Mouse (Mus musculus): ENCODE measurements around the gene Gpld1. TPM values are rescaled to one million over a fixed set of nuclear protein-coding genes. Genes with fewer than 3 reads are reported as not detected.

Gpld1 gene
- total RNA-seq (2021), result under 1 TPM; 0.45 to 0.86 TPM
- long read RNA-seq, experiment 1, result 0 reads
- long read RNA-seq, experiment 2, partial matches to known transcripts, result 0 of 2 reads
- long read RNA-seq, experiment 2, other reads (novel, unspliced or antisense), result 2 of 2 reads

- no peak for DNase-seq
- intact Hi-C loops (cut with DNase I; ENCODE audit: low total_unique reads), result loop anchor here (5.0 kb wide), 1 partner anchor 40 kb away; no protein-coding TSS in a partner anchor
Measured at GRCm38 (mm10) chr13:24942512-24943282, at the start of gene Gpld1. Gene Gpld1, plus strand, starts transcription at chr13:24943152.

GRCm38 (mm10) chr13:24893880-24894279 lies 49.1 kb upstream of the Gpld1 start:
- intact Hi-C loops (cut with DNase I; ENCODE audit: low total_unique reads), result no loop called here
- DNase-seq, result no peak

- DNase-seq, result no peak
- intact Hi-C loops (cut with DNase I; ENCODE audit: low total_unique reads), result no loop called here
Measured at GRCm38 (mm10) chr13:24901916-24902315, 41.0 kb upstream of the Gpld1 start.

GRCm38 (mm10) chr13:24903412-24903811 lies 39.5 kb upstream of the Gpld1 start:
- intact Hi-C loops (cut with DNase I; ENCODE audit: low total_unique reads), result no loop called here
- DNase-seq, result no peak

GRCm38 (mm10) chr13:24905422-24905821 lies 37.5 kb upstream of the Gpld1 start:
- DNase-seq, result no peak
- intact Hi-C loops (cut with DNase I; ENCODE audit: low total_unique reads), result no loop called here

- intact Hi-C loops (cut with DNase I; ENCODE audit: low total_unique reads), result no loop called here
Measured at GRCm38 (mm10) chr13:24906831-24907570, 36.0 kb upstream of the Gpld1 start.

GRCm38 (mm10) chr13:24909112-24909511 lies 33.8 kb upstream of the Gpld1 start:
- intact Hi-C loops (cut with DNase I; ENCODE audit: low total_unique reads), result no loop called here

More at GRCm38 (mm10) chr13:24906831-24907570, 36.0 kb upstream of the Gpld1 start:
- no peak for DNase-seq

GRCm38 (mm10) chr13:24913576-24913975 lies 29.4 kb upstream of the Gpld1 start:
- no peak for DNase-seq
- intact Hi-C loops (cut with DNase I; ENCODE audit: low total_unique reads), result no loop called here

More at GRCm38 (mm10) chr13:24909112-24909511, 33.8 kb upstream of the Gpld1 start:
- DNase-seq, result no peak

- intact Hi-C loops (cut with DNase I; ENCODE audit: low total_unique reads), result no loop called here
- no peak for DNase-seq
Measured at GRCm38 (mm10) chr13:24914915-24915314, 28.0 kb upstream of the Gpld1 start.

GRCm38 (mm10) chr13:24915831-24916230 lies 27.1 kb upstream of the Gpld1 start:
- DNase-seq, result no peak
- intact Hi-C loops (cut with DNase I; ENCODE audit: low total_unique reads), result no loop called here

GRCm38 (mm10) chr13:24920333-24920977 lies 22.5 kb upstream of the Gpld1 start:
- intact Hi-C loops (cut with DNase I; ENCODE audit: low total_unique reads), result no loop called here
- peak; percentile 17 for DNase-seq

GRCm38 (mm10) chr13:24921281-24921680 lies 21.7 kb upstream of the Gpld1 start:
- DNase-seq, result no peak
- intact Hi-C loops (cut with DNase I; ENCODE audit: low total_unique reads), result no loop called here

GRCm38 (mm10) chr13:24923991-24924390 lies 19.0 kb upstream of the Gpld1 start:
- intact Hi-C loops (cut with DNase I; ENCODE audit: low total_unique reads), result no loop called here
- no peak for DNase-seq

- no peak for DNase-seq
- intact Hi-C loops (cut with DNase I; ENCODE audit: low total_unique reads), result no loop called here
Measured at GRCm38 (mm10) chr13:24930591-24930990, 12.4 kb upstream of the Gpld1 start.

- intact Hi-C loops (cut with DNase I; ENCODE audit: low total_unique reads), result no loop called here
Measured at GRCm38 (mm10) chr13:24933199-24933598, 9.8 kb upstream of the Gpld1 start.

GRCm38 (mm10) chr13:24936772-24937107 lies 6.2 kb upstream of the Gpld1 start:
- intact Hi-C loops (cut with DNase I; ENCODE audit: low total_unique reads), result loop anchor here (5.0 kb wide), 1 partner anchor 56 kb away; no protein-coding TSS in a partner anchor
- DNase-seq, result no peak

More at GRCm38 (mm10) chr13:24933199-24933598, 9.8 kb upstream of the Gpld1 start:
- no peak for DNase-seq

GRCm38 (mm10) chr13:24937108-24937838 lies 5.7 kb upstream of the Gpld1 start, which contains the start of gene Aldh5a1:
Gene Aldh5a1, minus strand, starts transcription at chr13:24937661.
- intact Hi-C loops (cut with DNase I; ENCODE audit: low total_unique reads), result loop anchor here (5.0 kb wide), 1 partner anchor 55 kb away; no protein-coding TSS in a partner anchor
- DNase-seq, result peak; percentile 73

- no peak for DNase-seq
- intact Hi-C loops (cut with DNase I; ENCODE audit: low total_unique reads), result loop anchor here (5.0 kb wide), 1 partner anchor 54 kb away; no protein-coding TSS in a partner anchor
Measured at GRCm38 (mm10) chr13:24937839-24938166, 5.1 kb upstream of the Gpld1 start.

- intact Hi-C loops (cut with DNase I; ENCODE audit: low total_unique reads), result loop anchor here (5.0 kb wide), 1 partner anchor 54 kb away; no protein-coding TSS in a partner anchor
- DNase-seq, result peak; percentile 73
Measured at GRCm38 (mm10) chr13:24938683-24939082, 4.3 kb upstream of the Gpld1 start.

All from gastrocnemius, postnatal 14 days (tissue).